Mouse (Mus musculus): ENCODE measurements around the gene Wnt8b. TPM values are rescaled to one million over a fixed set of nuclear protein-coding genes. Genes with fewer than 3 reads are reported as not detected.

Wnt8b gene
- 0.12 and 0.19 TPM in 2 replicates for polyA plus RNA-seq (2015; fragmentation: Nextera tagmentation; extraction: Ambion mirVana)

DNA sequence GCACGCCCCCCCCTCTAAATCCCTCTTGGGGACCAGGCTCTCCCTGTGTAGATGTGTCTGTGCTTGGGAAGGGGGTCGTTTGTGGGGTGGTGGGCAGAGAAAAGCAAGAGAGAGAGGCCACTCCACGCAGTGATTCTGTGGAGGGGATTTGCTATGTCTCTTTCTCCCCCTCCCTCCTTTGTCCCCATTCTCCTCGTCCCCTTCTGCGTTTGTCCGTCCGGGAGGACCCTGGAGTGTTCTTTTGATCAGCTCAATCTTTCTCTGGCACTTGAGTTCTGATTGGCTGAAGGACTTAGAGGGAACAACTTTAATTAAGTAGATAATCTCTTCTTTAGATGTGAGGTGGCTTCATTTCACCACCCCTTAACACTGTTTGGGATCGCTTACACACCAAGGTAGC lies at the start of gene Wnt8b:
Gene Wnt8b, plus strand, starts transcription at position 345 of the 400 bp plus-strand sequence.
- H3K27me3 ChIP-seq (replicated peaks; ENCODE audit: control insufficient read depth, insufficient read depth, low read length) = peaks cover 25% of the 10 kb centered on the region
- ATAC-seq = no peak
- no peaks in the 10 kb centered on the region for H3K36me3 ChIP-seq (ENCODE audit: control insufficient read depth, insufficient read depth, low read length)
- no peaks in the 10 kb centered on the region for H3K4me1 ChIP-seq (ENCODE audit: control insufficient read depth, insufficient read depth, low read depth, low read length)
- H3K9ac ChIP-seq (ENCODE audit: low read depth, low read length) = no peak within 1 kb of the TSS
- 22% methylated on average over 8 of the region's 8 CpGs for WGBS
- no peaks in the 10 kb centered on the region; the same call in 1 of the 2 replicates for H3K9me3 ChIP-seq (ENCODE audit: control insufficient read depth, low read length)
- H3K4me2 ChIP-seq (ENCODE audit: low read length) = no peak within 1 kb of the TSS
- no peak within 1 kb of the TSS for H3K4me3 ChIP-seq (ENCODE audit: low read length)
- no peak within 1 kb of the TSS for H3K27ac ChIP-seq (ENCODE audit: low read depth, low read length)

DNA sequence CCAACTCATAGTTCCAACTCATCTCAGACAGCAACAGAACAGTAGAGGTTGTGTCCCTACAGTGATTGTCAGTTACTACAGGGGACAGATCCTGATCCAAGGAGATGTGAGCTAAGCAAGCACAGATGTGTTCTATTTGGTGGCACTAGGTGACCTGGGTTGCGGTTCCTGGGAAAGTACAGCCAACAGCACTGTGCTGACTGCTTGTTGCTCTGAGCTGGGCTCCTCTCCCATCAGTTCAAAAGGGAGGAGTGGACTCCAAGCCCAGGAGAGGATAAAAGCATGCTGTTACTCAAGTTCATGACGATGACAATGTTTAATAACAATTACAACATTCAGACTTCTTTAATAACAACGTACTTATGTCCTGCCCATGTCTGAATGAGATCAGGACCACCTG lies 47.5 kb upstream of the Wnt8b start:
- no peak for ATAC-seq
- H3K27ac ChIP-seq (ENCODE audit: low read depth, low read length) = no peak overlapping the region
- no peak overlapping the region for H3K9ac ChIP-seq (ENCODE audit: low read depth, low read length)
- no peaks in the 10 kb centered on the region for H3K9me3 ChIP-seq (ENCODE audit: control insufficient read depth, low read length)
- no peaks in the 10 kb centered on the region for H3K27me3 ChIP-seq (replicated peaks; ENCODE audit: control insufficient read depth, insufficient read depth, low read length)
- H3K4me1 ChIP-seq (ENCODE audit: control insufficient read depth, insufficient read depth, low read depth, low read length) = no peaks in the 10 kb centered on the region
- H3K36me3 ChIP-seq (ENCODE audit: control insufficient read depth, insufficient read depth, low read length) = no peaks in the 10 kb centered on the region
- H3K4me3 ChIP-seq (ENCODE audit: low read length) = no peak overlapping the region
- no peak overlapping the region for H3K4me2 ChIP-seq (ENCODE audit: low read length)
- 94% methylated on average over 3 of the region's 3 CpGs for WGBS

DNA sequence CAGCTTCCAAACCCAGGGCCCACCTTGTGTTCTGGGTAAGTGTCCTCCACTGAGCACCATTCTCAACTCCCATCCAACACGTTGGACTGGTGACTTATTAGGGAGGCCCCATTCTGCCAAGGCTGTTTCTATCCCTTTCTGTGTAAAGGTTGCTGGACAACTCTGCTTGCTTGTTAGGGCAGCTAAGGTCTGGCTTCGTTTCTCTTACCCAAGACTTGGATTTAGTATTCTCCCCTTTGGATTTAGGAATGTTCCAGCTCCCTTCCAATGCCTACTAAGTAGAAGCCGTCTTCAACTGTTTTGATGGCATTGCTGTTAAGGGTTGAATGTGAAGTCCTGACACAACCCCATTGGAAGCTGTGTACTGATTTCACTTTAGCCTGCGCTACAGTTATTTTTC lies 45.3 kb upstream of the Wnt8b start:
- WGBS = 84% methylated on average over 4 of the region's 4 CpGs
- H3K4me2 ChIP-seq (ENCODE audit: low read length) = no peak overlapping the region
- no peak overlapping the region for H3K9ac ChIP-seq (ENCODE audit: low read depth, low read length)
- H3K27me3 ChIP-seq (replicated peaks; ENCODE audit: control insufficient read depth, insufficient read depth, low read length) = no peaks in the 10 kb centered on the region
- no peak overlapping the region for H3K4me3 ChIP-seq (ENCODE audit: low read length)
- no peaks in the 10 kb centered on the region for H3K4me1 ChIP-seq (ENCODE audit: control insufficient read depth, insufficient read depth, low read depth, low read length)
- no peak for ATAC-seq
- no peaks in the 10 kb centered on the region for H3K36me3 ChIP-seq (ENCODE audit: control insufficient read depth, insufficient read depth, low read length)
- no peaks in the 10 kb centered on the region for H3K9me3 ChIP-seq (ENCODE audit: control insufficient read depth, low read length)
- no peak overlapping the region for H3K27ac ChIP-seq (ENCODE audit: low read depth, low read length)

DNA sequence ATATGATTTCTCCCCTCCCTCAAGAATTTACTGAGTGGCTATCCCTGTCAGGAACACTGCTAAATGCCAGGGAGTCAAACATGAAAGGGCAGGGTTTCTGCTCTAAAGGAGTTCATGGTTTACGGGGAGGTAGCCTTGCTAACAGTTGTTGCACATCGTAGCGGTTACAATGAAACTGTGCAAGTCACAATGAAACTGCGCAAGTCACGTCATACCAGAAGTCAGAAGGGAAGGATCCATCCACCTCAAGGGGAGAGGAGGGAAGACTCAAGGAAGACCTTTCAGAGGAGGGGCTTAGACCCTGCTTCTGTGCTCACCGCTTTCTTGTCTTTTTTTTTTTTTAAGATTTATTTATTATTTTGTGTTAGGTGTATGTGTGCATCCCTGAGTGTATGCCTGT lies 38.4 kb upstream of the Wnt8b start:
- Histone ChIP-seq H3K27me3 (replicated peaks; ENCODE audit: control insufficient read depth, insufficient read depth, low read length) (no peaks in the 10 kb centered on the region; the same call in 1 of the 2 replicates), H3K4me3 (ENCODE audit: low read length) (no peak overlapping the region), H3K4me1 (ENCODE audit: control insufficient read depth, insufficient read depth, low read depth, low read length) (no peaks in the 10 kb centered on the region), H3K9ac (ENCODE audit: low read depth, low read length) (no peak overlapping the region), H3K9me3 (ENCODE audit: control insufficient read depth, low read length) (no peaks in the 10 kb centered on the region), H3K36me3 (ENCODE audit: control insufficient read depth, insufficient read depth, low read length) (no peaks in the 10 kb centered on the region), H3K27ac (ENCODE audit: low read depth, low read length) (no peak overlapping the region), H3K4me2 (ENCODE audit: low read length) (no peak overlapping the region)
- no peak for ATAC-seq
- 88% methylated on average over 6 of the region's 6 CpGs for WGBS

DNA sequence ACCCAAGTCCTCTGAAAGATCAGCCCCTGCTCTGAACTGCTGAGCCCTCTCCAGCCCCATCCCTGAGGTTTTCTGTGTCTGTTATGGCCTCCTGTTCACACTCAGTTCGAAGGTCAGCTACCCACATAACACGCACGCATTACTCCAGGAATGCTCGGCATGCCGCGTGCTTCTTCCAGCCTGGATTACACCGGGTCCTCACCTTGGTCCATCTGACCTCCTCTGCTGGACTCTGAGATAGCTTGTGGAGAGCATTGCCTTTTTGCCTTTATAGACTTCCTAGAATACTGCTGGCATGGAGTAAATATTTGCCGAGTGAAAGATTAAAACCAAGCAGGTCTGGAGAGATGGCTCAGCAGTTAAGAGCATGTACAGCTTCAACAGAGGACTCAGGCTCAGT lies 37.9 kb upstream of the Wnt8b start:
- no peaks in the 10 kb centered on the region; the same call in 1 of the 2 replicates for H3K27me3 ChIP-seq (replicated peaks; ENCODE audit: control insufficient read depth, insufficient read depth, low read length)
- no peak overlapping the region for H3K4me2 ChIP-seq (ENCODE audit: low read length)
- H3K4me1 ChIP-seq (ENCODE audit: control insufficient read depth, insufficient read depth, low read depth, low read length) = no peaks in the 10 kb centered on the region
- H3K9ac ChIP-seq (ENCODE audit: low read depth, low read length) = no peak overlapping the region
- H3K9me3 ChIP-seq (ENCODE audit: control insufficient read depth, low read length) = no peaks in the 10 kb centered on the region
- no peak for ATAC-seq
- H3K4me3 ChIP-seq (ENCODE audit: low read length) = no peak overlapping the region
- H3K27ac ChIP-seq (ENCODE audit: low read depth, low read length) = no peak overlapping the region
- WGBS = 93% methylated on average over 8 of the region's 8 CpGs
- no peaks in the 10 kb centered on the region for H3K36me3 ChIP-seq (ENCODE audit: control insufficient read depth, insufficient read depth, low read length)

DNA sequence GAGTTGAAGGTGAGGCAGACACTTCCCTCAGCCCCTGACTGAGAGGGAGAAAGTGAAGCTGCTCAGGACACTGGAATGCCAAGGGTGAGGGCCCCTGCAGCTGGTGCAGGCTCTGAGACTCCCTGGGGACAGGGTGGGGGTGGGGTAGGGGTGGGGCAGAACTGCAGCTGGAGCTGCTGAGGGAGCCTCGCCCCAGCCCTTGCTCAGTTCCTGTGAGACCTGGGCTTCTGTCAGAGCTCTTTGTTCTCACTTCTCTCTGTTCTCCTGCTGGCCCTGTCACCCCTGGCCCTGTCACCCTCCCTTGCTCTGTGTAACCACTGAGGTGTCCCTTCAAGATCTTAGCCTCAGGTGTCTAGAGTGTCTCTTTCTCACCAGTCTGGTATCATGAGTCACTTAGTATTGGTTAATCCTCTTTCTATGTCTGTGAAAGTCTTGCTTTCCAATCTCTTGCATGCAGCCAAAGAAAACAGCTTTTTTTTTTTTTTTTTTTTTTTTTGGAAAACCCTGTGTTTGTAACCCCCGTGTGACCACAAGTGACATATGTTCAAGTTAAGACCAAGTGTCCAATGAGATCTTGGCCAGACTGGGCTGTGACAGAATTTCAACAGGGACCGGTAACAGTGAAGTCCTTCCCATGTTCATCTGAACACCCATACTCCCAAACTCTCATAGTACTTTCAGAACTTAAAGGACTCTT lies 35.8 kb upstream of the Wnt8b start:
- no peak for ATAC-seq
- Histone ChIP-seq H3K4me3 (ENCODE audit: low read length) (no peak overlapping the region), H3K9ac (ENCODE audit: low read depth, low read length) (no peak overlapping the region), H3K9me3 (ENCODE audit: control insufficient read depth, low read length) (no peaks in the 10 kb centered on the region), H3K4me2 (ENCODE audit: low read length) (no peak overlapping the region), H3K4me1 (ENCODE audit: control insufficient read depth, insufficient read depth, low read depth, low read length) (no peaks in the 10 kb centered on the region), H3K36me3 (ENCODE audit: control insufficient read depth, insufficient read depth, low read length) (no peaks in the 10 kb centered on the region), H3K27ac (ENCODE audit: low read depth, low read length) (no peak overlapping the region), H3K27me3 (replicated peaks; ENCODE audit: control insufficient read depth, insufficient read depth, low read length) (no peaks in the 10 kb centered on the region; the same call in 1 of the 2 replicates)
- WGBS = 63% methylated on average over 3 of the region's 3 CpGs

DNA sequence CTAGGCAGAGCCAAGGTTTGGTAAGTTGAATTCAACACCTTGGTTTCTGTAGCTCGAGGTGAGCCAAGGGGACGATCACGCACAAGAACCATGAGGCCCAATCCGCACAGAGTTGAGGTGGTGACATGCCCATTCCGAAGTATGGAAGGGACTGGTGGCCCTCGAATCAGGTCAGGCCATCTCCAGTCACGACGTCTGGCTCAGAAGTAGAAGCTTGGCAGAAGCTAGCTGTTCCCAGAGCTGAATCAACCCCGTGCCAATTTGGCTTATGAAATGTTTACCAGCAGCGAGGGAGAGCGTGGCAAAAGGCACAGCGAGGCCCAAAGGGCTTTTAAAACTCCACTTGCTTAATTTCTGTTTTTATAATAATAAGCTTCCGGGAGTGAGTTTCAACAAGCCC lies 34.6 kb upstream of the Wnt8b start:
- H3K4me3 ChIP-seq (ENCODE audit: low read length) = no peak overlapping the region
- H3K4me1 ChIP-seq (ENCODE audit: control insufficient read depth, insufficient read depth, low read depth, low read length) = no peaks in the 10 kb centered on the region
- H3K4me2 ChIP-seq (ENCODE audit: low read length) = no peak overlapping the region
- H3K36me3 ChIP-seq (ENCODE audit: control insufficient read depth, insufficient read depth, low read length) = no peaks in the 10 kb centered on the region
- H3K27ac ChIP-seq (ENCODE audit: low read depth, low read length) = no peak overlapping the region
- H3K9ac ChIP-seq (ENCODE audit: low read depth, low read length) = no peak overlapping the region
- WGBS = 82% methylated on average over 13 of the region's 13 CpGs
- no peaks in the 10 kb centered on the region for H3K9me3 ChIP-seq (ENCODE audit: control insufficient read depth, low read length)
- no peaks in the 10 kb centered on the region; the same call in 1 of the 2 replicates for H3K27me3 ChIP-seq (replicated peaks; ENCODE audit: control insufficient read depth, insufficient read depth, low read length)
- no peak for ATAC-seq

DNA sequence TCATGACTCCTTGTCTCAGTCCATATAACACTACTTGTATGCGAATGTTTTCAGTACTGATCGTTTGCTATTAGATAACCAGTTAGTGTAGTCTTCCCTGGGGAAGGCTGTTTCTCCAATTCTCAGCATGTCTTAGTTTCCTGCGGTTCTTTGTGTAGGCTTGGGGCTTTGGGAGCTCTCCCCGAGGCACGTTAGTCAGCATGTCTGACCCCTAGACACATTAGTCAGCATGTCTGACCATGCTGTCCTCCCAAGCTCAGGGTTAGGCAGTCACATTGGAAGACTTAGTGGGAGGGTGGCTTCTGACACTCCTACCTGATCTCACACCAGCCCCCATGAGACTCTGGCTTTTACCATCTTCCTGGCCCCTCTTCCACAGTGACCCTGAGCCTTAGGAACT lies 32.8 kb upstream of the Wnt8b start:
- 72% methylated on average over 5 of the region's 5 CpGs for WGBS
- ATAC-seq = no peak
- Histone ChIP-seq H3K4me2 (ENCODE audit: low read length) (no peak overlapping the region), H3K36me3 (ENCODE audit: control insufficient read depth, insufficient read depth, low read length) (no peaks in the 10 kb centered on the region), H3K27ac (ENCODE audit: low read depth, low read length) (no peak overlapping the region), H3K9me3 (ENCODE audit: control insufficient read depth, low read length) (no peaks in the 10 kb centered on the region), H3K4me1 (ENCODE audit: control insufficient read depth, insufficient read depth, low read depth, low read length) (peaks cover under 1% of the 10 kb centered on the region; the same call in 1 of the 2 replicates), H3K9ac (ENCODE audit: low read depth, low read length) (no peak overlapping the region), H3K27me3 (replicated peaks; ENCODE audit: control insufficient read depth, insufficient read depth, low read length) (no peaks in the 10 kb centered on the region; the same call in 1 of the 2 replicates), H3K4me3 (ENCODE audit: low read length) (no peak overlapping the region)

DNA sequence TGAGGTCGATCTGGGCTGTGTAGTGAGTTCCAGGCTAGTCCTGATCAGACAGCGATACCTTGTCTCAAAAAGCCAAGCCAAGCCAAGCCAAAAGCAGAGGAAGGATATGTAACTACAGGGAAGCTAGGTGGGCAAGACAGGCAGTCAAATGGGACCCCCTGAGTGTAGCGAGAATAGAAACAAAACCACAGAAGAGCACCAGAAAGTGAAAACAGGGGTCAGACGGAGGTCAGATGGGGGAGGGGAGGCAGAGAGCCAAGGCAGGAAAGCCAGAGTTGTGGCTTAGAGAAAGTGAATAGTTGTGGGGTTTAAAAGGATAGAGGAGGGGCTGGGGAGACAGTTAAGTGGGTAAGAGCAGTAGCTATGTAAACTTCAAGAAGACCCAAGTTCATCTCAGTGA lies 31.8 kb upstream of the Wnt8b start:
- no peak for ATAC-seq
- WGBS = 44% methylated on average over 4 of the region's 4 CpGs
- no peak overlapping the region for H3K4me2 ChIP-seq (ENCODE audit: low read length)

More for the DNA sequence above, 31.8 kb upstream of the Wnt8b start:
- H3K27ac ChIP-seq (ENCODE audit: low read depth, low read length) = no peak overlapping the region
- H3K27me3 ChIP-seq (replicated peaks; ENCODE audit: control insufficient read depth, insufficient read depth, low read length) = no peaks in the 10 kb centered on the region; the same call in 1 of the 2 replicates
- H3K36me3 ChIP-seq (ENCODE audit: control insufficient read depth, insufficient read depth, low read length) = no peaks in the 10 kb centered on the region
- H3K4me3 ChIP-seq (ENCODE audit: low read length) = no peak overlapping the region
- H3K9ac ChIP-seq (ENCODE audit: low read depth, low read length) = no peak overlapping the region
- peaks cover 3% of the 10 kb centered on the region; the same call in 1 of the 2 replicates for H3K4me1 ChIP-seq (ENCODE audit: control insufficient read depth, insufficient read depth, low read depth, low read length)
- no peaks in the 10 kb centered on the region for H3K9me3 ChIP-seq (ENCODE audit: control insufficient read depth, low read length)
